Mouse (Mus musculus) forebrain, embryonic 15.5 days (tissue): ENCODE data around the gene Txndc2. TPM values are rescaled to one million over a fixed set of nuclear protein-coding genes. Genes with fewer than 3 reads are reported as not detected.

ENCODE experiments used
- ATAC-seq: fragments of 200-750 bp; cut with Nextera tagmentation; replicated peaks from 2 replicates; pipeline ENCODE4 v1.8.0; 2017; ENCODE audit warnings: mild to moderate bottlenecking, moderate TSS enrichment, moderate library complexity
- H3K27ac ChIP-seq: fragments of 300-500 bp; sonication (generic); replicated peaks from 2 replicates; pipeline ENCODE4 v1.5.1; 2015; ENCODE audit warnings: mild to moderate bottlenecking, inconsistent platforms
- H3K27me3 ChIP-seq: fragments of 300-500 bp; sonication (generic); 2 replicates; pipeline ENCODE4 v1.6.1; 2015; ENCODE audit warnings: inconsistent platforms
- H3K36me3 ChIP-seq: fragments of 300-500 bp; sonication (generic); 2 replicates; pipeline ENCODE4 v1.6.1; 2015; ENCODE audit warnings: mild to moderate bottlenecking, inconsistent platforms
- H3K4me1 ChIP-seq: fragments of 300-500 bp; sonication (generic); 2 replicates; pipeline ENCODE4 v1.6.1; 2015; ENCODE audit warnings: inconsistent platforms
- H3K4me2 ChIP-seq: fragments of 300-500 bp; sonication (generic); replicated peaks from 2 replicates; pipeline ENCODE4 v1.6.1; 2015; ENCODE audit warnings: mild to moderate bottlenecking, inconsistent platforms
- H3K4me3 ChIP-seq: fragments of 300-500 bp; sonication (generic); 2 replicates; pipeline ENCODE4 v1.5.1; 2015; ENCODE audit warnings: mild to moderate bottlenecking, inconsistent platforms
- H3K9ac ChIP-seq: fragments of 300-500 bp; sonication (generic); replicated peaks from 2 replicates; pipeline ENCODE4 v1.6.1; 2015; ENCODE audit warnings: mild to moderate bottlenecking, inconsistent platforms
- H3K9me3 ChIP-seq: fragments of 300-500 bp; sonication (generic); 2 replicates; pipeline ENCODE4 v1.6.1; 2016; ENCODE audit warnings: inconsistent platforms
- WGBS: fragments of 180-500 bp; shearing (Covaris S2); methylation state at CpG from one replicate; pipeline ENCODE4 v1.1.7; 2015; ENCODE audit warnings: mixed read lengths; 5-methylcytosine and 5-hydroxymethylcytosine counted together
- polyA plus RNA-seq: library from polyadenylated mRNA; unstranded; fragments of >200 nt; fragmentation: Nextera tagmentation; extraction: Ambion mirVana; gene quantifications from 2 replicates; pipeline ENCODE4 v1.2.1, GENCODE M21; 2015

Txndc2 gene
- polyA plus RNA-seq, 1 experiment from 2014 or later: 0.15 TPM

DNA sequence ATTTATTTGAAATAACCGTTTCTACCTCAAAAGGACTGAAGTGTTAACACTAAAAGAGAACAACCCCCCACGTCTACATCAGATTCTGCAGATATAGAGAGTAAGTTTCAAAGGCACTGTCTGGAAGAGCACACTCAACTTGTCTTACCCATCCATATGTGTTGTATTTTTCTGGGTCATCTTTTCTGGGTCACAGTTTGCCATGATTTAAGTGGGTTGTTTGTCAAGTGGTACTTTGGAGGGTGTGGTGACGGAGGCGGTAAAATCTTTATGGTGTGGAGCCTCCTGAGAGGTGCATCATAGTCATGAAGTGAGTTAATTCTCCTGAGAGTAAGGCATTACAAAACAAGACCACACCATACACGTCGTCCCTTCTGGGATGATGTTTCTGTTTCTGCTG, 16.4 kb downstream of the Txndc2 start:
- 88% methylated on average over 6 of the region's 6 CpGs for WGBS
- H3K36me3 ChIP-seq: no peaks in the 10 kb centered on the region
- no peak overlapping the region for H3K4me2 ChIP-seq
- no peaks in the 10 kb centered on the region for H3K9me3 ChIP-seq
- no peaks in the 10 kb centered on the region for H3K4me1 ChIP-seq
- no peak overlapping the region for H3K27ac ChIP-seq
- H3K9ac ChIP-seq: no peak overlapping the region
- H3K27me3 ChIP-seq: no peaks in the 10 kb centered on the region
- no peak overlapping the region for H3K4me3 ChIP-seq
- ATAC-seq: no peak

DNA sequence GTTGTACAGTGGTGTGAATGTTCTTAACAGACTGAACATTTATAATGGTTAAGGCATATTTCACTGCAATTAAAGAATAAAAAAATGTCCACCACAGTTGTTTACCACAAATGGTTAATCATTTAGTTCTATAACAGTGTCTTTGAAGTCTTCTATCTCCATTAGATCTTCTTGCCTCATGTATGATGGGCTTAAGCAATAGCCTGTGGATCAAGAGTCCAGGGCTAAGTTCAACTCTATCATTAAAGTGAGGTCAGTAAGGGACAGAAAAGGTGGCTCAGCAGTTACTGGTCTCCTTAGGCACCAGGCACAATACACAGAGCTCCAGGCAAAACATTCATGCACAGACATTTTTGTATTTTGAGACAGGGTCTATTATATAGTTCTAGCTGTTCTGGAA, 18.8 kb downstream of the Txndc2 start:
- Histone ChIP-seq H3K27ac (no peak overlapping the region), H3K9me3 (no peaks in the 10 kb centered on the region), H3K9ac (no peak overlapping the region), H3K4me2 (no peak overlapping the region), H3K4me1 (no peaks in the 10 kb centered on the region), H3K4me3 (no peak overlapping the region), H3K36me3 (no peaks in the 10 kb centered on the region), H3K27me3 (no peaks in the 10 kb centered on the region)
- no peak for ATAC-seq

DNA sequence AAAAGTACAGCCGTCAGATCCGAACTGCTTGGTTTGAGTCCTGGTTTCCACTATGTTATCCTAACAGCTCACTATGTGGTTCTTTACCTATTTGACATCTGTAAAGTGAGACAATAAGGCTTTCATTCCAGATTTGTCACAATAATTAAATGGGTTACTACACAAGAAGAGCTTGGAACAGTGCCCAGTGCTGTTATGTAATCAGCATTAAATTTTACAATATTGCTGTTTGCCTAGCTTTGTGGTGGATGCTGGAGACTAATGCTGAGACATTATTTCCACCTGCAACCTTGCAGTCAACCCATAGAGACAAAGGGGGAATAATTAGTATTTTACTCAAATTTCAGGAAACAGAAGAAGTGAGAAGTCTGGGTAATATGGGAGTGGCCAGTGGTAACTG, 23.5 kb downstream of the Txndc2 start:
- H3K36me3 ChIP-seq: no peaks in the 10 kb centered on the region
- WGBS: 66% methylated on average over 2 of the region's 2 CpGs
- H3K4me1 ChIP-seq: peaks cover 2% of the 10 kb centered on the region; the same call in 1 of the 2 replicates
- no peak for ATAC-seq
- H3K4me2 ChIP-seq: no peak overlapping the region
- H3K27ac ChIP-seq: no peak overlapping the region
- H3K9me3 ChIP-seq: no peaks in the 10 kb centered on the region
- H3K27me3 ChIP-seq: no peaks in the 10 kb centered on the region
- no peak overlapping the region for H3K4me3 ChIP-seq
- H3K9ac ChIP-seq: no peak overlapping the region

DNA sequence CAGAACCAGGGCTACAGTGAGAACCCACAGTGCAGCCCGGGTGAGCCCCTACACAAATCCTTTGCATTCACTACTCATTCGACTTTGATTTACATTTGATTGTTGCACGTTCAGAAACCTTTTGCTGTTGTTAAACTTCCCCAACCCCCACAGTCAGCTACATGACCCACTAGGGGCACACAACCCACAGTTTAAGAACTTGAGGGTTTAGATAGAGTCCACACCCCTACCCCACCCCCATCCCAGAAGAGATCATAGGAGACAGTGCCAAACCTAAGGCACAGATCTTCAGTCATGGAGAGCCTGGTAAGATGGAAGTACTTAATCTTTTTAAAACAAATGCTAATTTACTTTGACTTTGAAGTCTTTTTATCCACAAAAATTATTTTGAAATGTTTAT, 26.3 kb downstream of the Txndc2 start:
- H3K27ac ChIP-seq: no peak overlapping the region
- ATAC-seq: no peak
- peaks cover 18% of the 10 kb centered on the region for H3K4me1 ChIP-seq
- H3K9me3 ChIP-seq: no peaks in the 10 kb centered on the region
- WGBS: 37% methylated on average over 3 of the region's 3 CpGs
- no peak overlapping the region for H3K4me2 ChIP-seq
- H3K36me3 ChIP-seq: no peaks in the 10 kb centered on the region
- H3K27me3 ChIP-seq: no peaks in the 10 kb centered on the region
- no peak overlapping the region for H3K9ac ChIP-seq
- no peak overlapping the region for H3K4me3 ChIP-seq

DNA sequence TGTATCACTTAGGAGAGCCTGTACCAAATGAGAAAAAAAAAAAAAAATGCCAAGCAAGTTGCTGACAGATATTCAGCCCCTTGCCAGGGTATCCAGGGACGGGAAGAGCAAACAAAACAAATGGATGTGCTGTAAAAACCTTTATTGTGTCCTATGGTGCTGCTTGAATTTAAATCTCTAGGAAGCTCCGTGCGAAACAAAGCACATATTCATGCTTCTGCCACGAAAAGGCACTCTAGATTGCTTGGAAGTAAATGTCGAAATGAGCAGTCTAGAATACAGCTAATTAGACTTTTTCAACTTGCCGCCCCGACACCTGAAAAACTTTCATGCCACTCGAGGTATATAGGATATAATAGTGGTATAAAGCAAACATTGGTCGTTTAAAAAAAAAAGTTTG, 27.5 kb downstream of the Txndc2 start:
- Histone ChIP-seq H3K9ac (peak overlapping the region; percentile 80), H3K27ac (peak overlapping the region; percentile 99), H3K9me3 (no peaks in the 10 kb centered on the region), H3K4me3 (peak overlapping the region; percentile 99), H3K4me2 (peak overlapping the region; percentile 54), H3K4me1 (peaks cover 27% of the 10 kb centered on the region), H3K27me3 (no peaks in the 10 kb centered on the region), H3K36me3 (no peaks in the 10 kb centered on the region)
- ATAC-seq: no peak
- WGBS: 0% methylated on average over 9 of the region's 9 CpGs

DNA sequence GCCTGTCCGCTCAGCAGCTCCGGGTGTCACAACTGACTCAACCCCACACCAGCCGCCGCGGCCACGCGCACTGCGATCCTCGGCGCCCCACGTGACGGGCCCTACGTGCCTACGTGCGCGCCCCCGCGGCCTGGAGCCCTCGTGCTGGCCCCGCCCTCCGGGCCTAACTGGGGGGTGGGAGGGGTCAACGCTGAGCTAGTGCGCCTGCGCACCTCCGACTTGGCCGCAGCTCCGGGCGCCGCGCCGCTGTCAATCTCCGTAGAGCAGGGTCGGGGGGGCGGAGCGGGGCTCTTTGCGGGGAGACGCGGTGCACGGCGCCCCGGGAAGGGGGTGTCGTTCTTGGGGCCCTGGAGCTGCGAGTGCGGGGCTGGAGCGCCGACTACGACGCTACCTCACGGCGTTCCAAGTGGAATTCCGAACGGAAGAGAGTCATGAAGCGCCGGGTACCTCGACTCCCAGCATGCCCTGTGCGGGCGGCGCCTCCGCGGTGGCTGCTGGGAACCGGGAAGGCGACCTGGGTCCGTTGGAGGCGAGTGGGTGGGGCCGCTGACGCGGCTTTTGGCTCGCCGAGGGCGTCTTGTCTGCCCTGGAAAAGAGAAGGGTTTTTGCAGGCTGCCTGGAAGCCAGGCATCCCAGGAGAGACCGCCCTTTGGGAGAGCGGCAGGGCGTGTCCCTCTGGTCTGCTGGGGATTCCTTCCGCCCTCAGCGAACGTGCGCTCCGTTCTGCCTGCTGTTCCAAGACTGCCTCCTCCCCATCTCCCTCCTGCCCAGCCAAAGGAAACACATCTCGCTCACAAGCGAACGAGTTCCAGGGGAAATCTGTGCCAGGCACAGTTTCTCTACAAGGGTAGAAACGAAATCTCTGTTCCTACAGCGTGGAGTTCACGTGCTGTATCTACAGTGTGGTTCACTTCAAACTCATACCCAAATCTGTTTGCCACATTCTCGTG, 28.2 kb downstream of the Txndc2 start, which contains the start of gene Vapa:
Gene Vapa (minus strand): TSS at position 93 of the 950 bp plus-strand sequence.
- peak within 1 kb of the TSS; percentile 99 for H3K27ac ChIP-seq
- peak; percentile 95 for ATAC-seq
- H3K9me3 ChIP-seq: no peaks in the 10 kb centered on the region
- WGBS: under 1% methylated on average over 85 of the region's 85 CpGs
- no peaks in the 10 kb centered on the region for H3K27me3 ChIP-seq
- H3K9ac ChIP-seq: peak within 1 kb of the TSS; percentile 98
- no peaks in the 10 kb centered on the region for H3K36me3 ChIP-seq
- peaks cover 34% of the 10 kb centered on the region for H3K4me1 ChIP-seq
- peak within 1 kb of the TSS; percentile 73 for H3K4me2 ChIP-seq
- peak within 1 kb of the TSS; percentile 99 for H3K4me3 ChIP-seq

DNA sequence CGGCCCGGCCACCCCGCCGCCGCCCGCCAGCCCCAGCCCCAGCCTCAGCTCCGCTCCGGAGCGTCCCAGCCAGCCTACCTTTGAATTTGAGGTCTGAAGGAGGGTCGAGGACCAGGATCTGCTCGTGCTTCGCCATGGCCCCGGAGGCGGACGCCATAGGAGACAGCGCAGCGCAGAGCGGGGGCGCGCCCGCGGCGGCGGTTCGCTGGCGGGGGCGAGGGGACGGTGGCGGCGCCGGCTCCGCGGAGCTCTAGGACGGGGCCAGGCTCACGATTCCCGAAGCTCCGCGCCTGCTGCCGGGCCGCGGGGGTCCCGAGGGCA, 28.9 kb downstream of the Txndc2 start:
- under 1% methylated on average over 32 of the region's 42 CpGs for WGBS
- H3K4me2 ChIP-seq: peak overlapping the region; percentile 73; the same call in 1 of the 2 replicates
- H3K9ac ChIP-seq: peak overlapping the region; percentile 98

DNA sequence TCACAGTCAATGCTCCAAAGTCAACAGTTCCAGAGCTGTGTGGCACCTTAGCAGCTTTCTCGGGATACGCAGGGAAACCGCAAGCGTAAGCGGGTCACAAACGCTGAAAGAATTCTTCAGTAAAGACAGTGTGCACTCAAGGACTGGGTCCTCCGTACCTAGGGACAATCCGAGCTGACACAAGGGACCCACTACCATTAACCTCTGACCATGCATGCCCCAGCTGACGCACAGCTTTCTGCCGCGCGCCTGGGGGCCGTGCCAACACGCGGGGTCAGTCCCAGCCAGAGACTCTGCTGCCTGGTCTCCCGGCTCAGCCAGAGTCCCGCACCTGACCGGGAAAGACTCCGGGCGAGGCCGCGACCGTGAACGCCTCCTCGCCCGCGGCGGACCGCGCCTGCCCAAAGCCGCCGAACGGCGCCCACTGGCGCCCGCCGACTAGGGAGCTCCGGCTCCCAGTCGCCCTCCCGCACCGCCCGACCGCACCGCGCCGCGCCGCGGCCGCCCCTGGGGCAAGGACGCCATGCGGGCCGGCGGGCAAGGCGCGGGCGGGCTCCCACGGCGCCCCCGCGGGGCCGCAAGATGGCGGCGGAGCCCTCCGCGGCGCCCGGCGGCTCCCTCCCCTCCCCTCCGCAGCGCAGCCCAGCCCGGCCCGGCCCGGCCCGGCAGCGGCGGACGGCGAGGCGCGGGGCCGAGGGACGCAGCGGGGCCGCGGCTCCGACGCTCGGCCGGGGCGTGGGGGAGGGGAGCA, 29.4 kb downstream of the Txndc2 start:
- H3K27me3 ChIP-seq: no peaks in the 10 kb centered on the region
- peaks cover 44% of the 10 kb centered on the region for H3K4me1 ChIP-seq
- peak overlapping the region; percentile 99 for H3K27ac ChIP-seq
- H3K36me3 ChIP-seq: no peaks in the 10 kb centered on the region
- WGBS: under 1% methylated on average over 64 of the region's 91 CpGs
- peak overlapping the region; percentile 98 for H3K9ac ChIP-seq
- H3K4me3 ChIP-seq: peak overlapping the region; percentile 99
- H3K9me3 ChIP-seq: no peaks in the 10 kb centered on the region
- peak; percentile 42 for ATAC-seq
- H3K4me2 ChIP-seq: peak overlapping the region; percentile 73

More for the DNA sequence above, 28.9 kb downstream of the Txndc2 start:
- Histone ChIP-seq H3K9me3 (no peaks in the 10 kb centered on the region), H3K27ac (peak overlapping the region; percentile 99), H3K4me1 (peaks cover 40% of the 10 kb centered on the region), H3K4me3 (peak overlapping the region; percentile 99), H3K27me3 (no peaks in the 10 kb centered on the region), H3K36me3 (no peaks in the 10 kb centered on the region)
- peak; percentile 71 for ATAC-seq

DNA sequence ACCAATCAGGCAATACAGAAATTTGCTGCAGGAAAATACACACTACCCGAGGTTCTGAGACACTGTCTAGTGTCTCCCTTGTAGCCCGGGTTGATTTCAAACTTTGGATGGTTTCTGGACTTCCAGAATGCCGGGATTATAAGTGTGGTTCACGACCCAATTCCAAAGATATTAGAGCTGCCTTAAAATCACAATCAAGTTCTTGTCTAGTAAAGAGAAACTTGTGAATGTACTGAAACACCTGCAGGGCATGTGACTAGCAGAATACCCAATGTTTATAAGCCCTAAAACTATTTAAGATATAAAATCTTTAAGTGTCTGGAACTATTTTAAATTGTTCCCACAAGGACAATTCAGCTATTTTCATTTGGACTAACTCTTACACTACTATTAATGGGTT, 30.2 kb downstream of the Txndc2 start:
- no peak for ATAC-seq
- Histone ChIP-seq H3K4me3 (peak overlapping the region; percentile 99), H3K4me1 (peaks cover 49% of the 10 kb centered on the region), H3K9me3 (no peaks in the 10 kb centered on the region), H3K9ac (peak overlapping the region; percentile 98), H3K27ac (no peak overlapping the region), H3K27me3 (no peaks in the 10 kb centered on the region), H3K36me3 (no peaks in the 10 kb centered on the region), H3K4me2 (peak overlapping the region; percentile 73)
- 8% methylated on average over 4 of the region's 4 CpGs for WGBS

DNA sequence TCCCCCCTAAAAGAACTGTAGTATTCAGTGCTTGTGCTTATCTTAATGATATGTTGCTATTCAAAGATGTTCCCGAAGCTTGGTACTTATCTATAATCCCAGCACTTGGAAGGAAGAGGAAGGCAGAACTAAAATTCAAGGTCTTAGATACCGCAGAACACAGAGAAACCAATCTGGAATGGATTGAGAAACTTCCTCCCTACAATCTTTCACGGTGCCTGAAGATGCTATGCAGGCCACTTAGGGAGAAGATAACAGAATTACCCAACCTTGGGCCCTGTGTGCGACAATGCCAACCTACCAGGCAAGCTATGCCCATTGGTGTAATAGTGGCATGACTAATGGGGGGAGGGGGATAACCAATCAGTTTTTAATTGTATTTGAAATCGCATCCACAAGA, 33.2 kb downstream of the Txndc2 start:
- H3K9me3 ChIP-seq: no peaks in the 10 kb centered on the region
- 83% methylated on average over 5 of the region's 5 CpGs for WGBS
- H3K4me1 ChIP-seq: peaks cover 56% of the 10 kb centered on the region

DNA sequence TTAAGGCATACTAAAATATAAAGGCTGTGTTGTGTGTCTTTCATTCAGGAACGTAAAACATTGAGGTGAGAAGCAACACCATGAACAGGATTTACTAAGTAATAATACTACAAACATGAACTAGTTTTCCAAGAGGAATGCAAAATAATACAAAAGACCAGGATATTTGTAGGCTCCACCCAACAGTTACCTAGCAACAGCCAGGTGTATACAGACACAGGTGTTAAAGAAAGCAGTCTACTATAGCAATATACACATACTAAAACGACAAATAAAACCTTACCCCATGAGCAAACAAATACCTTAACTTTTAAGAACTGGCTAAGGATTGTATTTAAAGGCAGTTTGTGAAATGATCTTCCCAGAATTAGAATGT, 33.7 kb downstream of the Txndc2 start:
- ATAC-seq: no peak
- Histone ChIP-seq H3K9me3 (no peaks in the 10 kb centered on the region), H3K27ac (no peak overlapping the region), H3K36me3 (no peaks in the 10 kb centered on the region), H3K4me2 (no peak overlapping the region), H3K4me3 (no peak overlapping the region), H3K9ac (no peak overlapping the region), H3K4me1 (peaks cover 56% of the 10 kb centered on the region), H3K27me3 (no peaks in the 10 kb centered on the region)
- 82% methylated on average over 2 of the region's 2 CpGs for WGBS

More for the DNA sequence above, 33.2 kb downstream of the Txndc2 start:
- Histone ChIP-seq H3K27me3 (no peaks in the 10 kb centered on the region), H3K27ac (no peak overlapping the region), H3K36me3 (no peaks in the 10 kb centered on the region), H3K4me3 (no peak overlapping the region), H3K9ac (no peak overlapping the region), H3K4me2 (no peak overlapping the region)
- ATAC-seq: no peak

DNA sequence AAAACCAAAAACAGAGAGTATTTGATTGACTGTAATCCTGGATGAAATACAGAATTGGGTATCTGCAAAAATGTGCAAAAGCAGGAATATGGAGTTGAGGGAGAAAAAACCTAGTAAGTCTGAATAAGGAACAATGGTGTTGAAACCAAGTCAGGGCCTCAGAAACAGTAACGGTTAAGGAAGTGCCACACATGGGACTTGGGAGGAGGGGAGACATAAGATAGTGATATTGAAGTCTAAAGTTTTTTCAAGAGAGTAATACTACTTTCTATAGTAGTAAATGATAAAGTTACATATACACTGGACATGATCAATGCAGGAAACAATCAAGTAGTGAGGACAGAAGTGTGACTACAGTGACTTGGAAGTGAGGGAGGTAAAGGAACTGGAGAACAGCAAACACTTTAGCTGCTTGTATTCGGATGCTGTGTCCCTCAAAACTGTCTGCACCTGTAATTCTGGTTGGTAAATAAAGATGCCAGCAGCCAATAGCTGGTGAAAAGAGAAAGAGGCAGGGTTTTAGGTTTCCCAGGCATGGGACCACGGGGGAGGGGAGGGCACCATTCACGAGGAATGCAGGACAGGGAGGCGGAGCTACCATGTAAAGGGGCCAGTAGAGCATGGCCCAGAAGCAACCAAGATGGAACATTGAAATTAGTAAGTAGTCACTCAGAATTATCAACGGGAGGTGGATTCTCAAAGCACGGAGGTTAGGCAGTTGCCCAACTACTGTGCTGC, 34.2 kb downstream of the Txndc2 start:
- no peak overlapping the region for H3K9ac ChIP-seq
- no peaks in the 10 kb centered on the region for H3K36me3 ChIP-seq
- WGBS: 38% methylated on average over 7 of the region's 7 CpGs
- H3K4me3 ChIP-seq: no peak overlapping the region
- H3K9me3 ChIP-seq: no peaks in the 10 kb centered on the region
- H3K4me2 ChIP-seq: no peak overlapping the region
- no peaks in the 10 kb centered on the region for H3K27me3 ChIP-seq
- H3K27ac ChIP-seq: no peak overlapping the region
- ATAC-seq: no peak
- H3K4me1 ChIP-seq: peaks cover 56% of the 10 kb centered on the region
